Mouse (Mus musculus): ENCODE measurements around the gene Prkar2b. TPM values are rescaled to one million over a fixed set of nuclear protein-coding genes. Genes with fewer than 3 reads are reported as not detected.

The Prkar2b gene
- polyA plus RNA-seq, 1 experiment from 2014 or later: 16.2 TPM

DNA sequence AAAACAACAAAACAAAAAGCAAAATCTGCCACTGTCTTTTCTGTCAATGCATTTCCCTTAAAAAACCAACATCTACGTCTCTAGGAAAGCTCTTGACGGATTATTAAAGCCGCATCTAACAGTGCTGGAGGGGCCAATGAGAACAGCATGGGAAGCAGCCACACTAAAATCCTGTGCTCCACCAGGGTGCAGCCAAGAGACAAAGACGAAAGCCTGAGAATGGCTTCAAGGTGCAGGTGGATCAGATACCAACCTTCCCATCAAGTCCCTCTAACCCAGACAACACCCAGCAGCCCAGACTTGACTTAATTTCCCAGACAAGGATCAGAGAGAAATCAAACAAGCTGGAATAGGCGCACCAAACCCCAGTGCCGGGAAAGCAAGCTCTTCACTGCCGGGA is 84.6 kb downstream of the Prkar2b start:
- Histone ChIP-seq H3K9ac (no peak overlapping the region), H3K9me3 (no peaks in the 10 kb centered on the region), H3K27me3 (no peaks in the 10 kb centered on the region), H3K27ac (no peak overlapping the region), H3K4me1 (no peaks in the 10 kb centered on the region), H3K4me2 (no peak overlapping the region), H3K4me3 (no peak overlapping the region), H3K36me3 (no peaks in the 10 kb centered on the region)
- ATAC-seq (ENCODE audit: insufficient number of reproducible peaks, low FRiP score, low TSS enrichment, low read depth): no peak
- 41% methylated on average over 7 of the region's 7 CpGs for WGBS

DNA sequence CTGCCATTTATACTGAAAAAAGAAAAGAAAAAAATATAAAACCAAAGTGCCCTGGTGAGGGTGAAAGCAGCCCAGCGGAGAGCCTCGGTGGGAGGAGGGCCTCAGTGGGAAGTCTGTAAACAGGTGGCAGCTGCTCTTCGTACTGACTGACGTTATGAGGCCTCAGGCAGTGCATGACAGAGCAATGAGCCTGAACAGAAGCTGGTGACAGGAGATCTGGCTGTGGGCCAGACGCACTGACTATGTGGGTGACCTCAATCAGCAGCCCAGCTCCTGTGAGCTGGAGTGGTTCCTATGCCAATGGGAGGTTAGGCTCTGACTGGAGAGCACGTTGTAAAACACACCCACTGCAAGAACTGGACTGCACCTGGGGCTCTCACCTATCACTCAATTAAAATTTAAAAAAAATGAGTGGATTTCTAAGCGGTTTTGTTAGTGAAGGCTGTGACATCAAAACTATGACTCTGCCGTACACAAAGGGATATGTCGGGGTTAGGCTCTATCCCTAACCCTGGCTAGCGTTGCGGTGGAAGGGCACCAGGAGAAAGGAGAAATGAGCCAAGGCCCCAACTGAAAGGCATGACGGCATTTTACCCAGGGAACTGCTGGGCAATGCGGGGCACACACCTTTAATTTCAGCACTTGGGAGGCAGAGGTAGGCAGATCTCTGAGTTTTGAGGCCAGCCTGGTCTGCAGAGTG is 87.5 kb downstream of the Prkar2b start:
- Histone ChIP-seq H3K27ac (no peak overlapping the region), H3K4me2 (no peak overlapping the region), H3K4me3 (no peak overlapping the region), H3K4me1 (no peaks in the 10 kb centered on the region), H3K36me3 (no peaks in the 10 kb centered on the region), H3K9ac (no peak overlapping the region), H3K9me3 (no peaks in the 10 kb centered on the region), H3K27me3 (no peaks in the 10 kb centered on the region)
- WGBS: 53% methylated on average over 13 of the region's 13 CpGs
- peak; percentile 72; the same call in 1 of the 2 replicates for ATAC-seq (ENCODE audit: insufficient number of reproducible peaks, low FRiP score, low TSS enrichment, low read depth)

DNA sequence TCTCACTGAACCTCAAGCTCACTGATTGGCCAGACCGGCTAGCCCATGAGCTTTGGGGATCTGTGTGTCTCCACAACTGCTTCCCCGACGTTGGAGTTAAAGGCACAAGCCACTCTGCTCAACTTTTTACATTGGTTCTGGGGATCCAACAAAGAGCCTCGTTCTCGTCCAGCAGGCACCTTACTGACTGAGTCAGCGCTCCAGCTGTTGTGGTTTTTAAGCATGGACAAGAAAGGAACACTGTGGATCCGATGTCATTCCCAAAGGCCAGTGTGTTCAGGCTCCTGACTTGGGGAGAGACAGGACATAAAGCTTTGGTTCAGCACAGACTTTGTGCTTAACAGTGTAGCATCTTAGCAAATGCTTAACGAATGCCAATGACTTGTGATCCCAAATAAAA is 89.5 kb downstream of the Prkar2b start:
- Histone ChIP-seq H3K4me2 (no peak overlapping the region), H3K4me1 (no peaks in the 10 kb centered on the region), H3K4me3 (no peak overlapping the region), H3K9me3 (no peaks in the 10 kb centered on the region), H3K27me3 (no peaks in the 10 kb centered on the region), H3K9ac (no peak overlapping the region), H3K36me3 (no peaks in the 10 kb centered on the region), H3K27ac (no peak overlapping the region)
- ATAC-seq (ENCODE audit: insufficient number of reproducible peaks, low FRiP score, low TSS enrichment, low read depth): no peak
- WGBS: 80% methylated on average over 8 of the region's 8 CpGs

DNA sequence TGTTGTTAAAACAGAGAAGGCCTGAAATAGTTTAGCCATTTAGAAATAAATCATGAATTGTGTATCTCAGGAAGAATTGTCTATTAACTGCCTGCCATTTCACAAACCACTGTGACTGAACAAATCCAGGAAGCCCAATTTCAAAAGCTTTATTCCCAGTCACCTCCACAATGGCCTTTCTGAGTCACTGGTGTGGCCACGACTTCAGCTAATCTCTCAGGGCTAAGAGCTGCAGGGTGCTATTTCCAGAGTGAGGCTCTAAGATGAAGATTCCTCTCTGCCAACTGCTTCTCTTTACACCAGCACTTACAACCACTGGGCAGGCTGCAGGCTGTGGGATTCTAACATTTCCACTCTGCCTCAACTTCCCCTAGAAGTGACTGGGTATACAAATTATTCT is 92.0 kb downstream of the Prkar2b start:
- ATAC-seq (ENCODE audit: insufficient number of reproducible peaks, low FRiP score, low TSS enrichment, low read depth): no peak
- no peaks in the 10 kb centered on the region for H3K9me3 ChIP-seq
- no peaks in the 10 kb centered on the region for H3K4me1 ChIP-seq
- 38% methylated on average over 1 of the region's 1 CpGs for WGBS
- H3K36me3 ChIP-seq: no peaks in the 10 kb centered on the region
- H3K4me3 ChIP-seq: no peak overlapping the region
- no peak overlapping the region for H3K4me2 ChIP-seq
- no peak overlapping the region for H3K27ac ChIP-seq
- no peak overlapping the region for H3K9ac ChIP-seq
- no peaks in the 10 kb centered on the region for H3K27me3 ChIP-seq

DNA sequence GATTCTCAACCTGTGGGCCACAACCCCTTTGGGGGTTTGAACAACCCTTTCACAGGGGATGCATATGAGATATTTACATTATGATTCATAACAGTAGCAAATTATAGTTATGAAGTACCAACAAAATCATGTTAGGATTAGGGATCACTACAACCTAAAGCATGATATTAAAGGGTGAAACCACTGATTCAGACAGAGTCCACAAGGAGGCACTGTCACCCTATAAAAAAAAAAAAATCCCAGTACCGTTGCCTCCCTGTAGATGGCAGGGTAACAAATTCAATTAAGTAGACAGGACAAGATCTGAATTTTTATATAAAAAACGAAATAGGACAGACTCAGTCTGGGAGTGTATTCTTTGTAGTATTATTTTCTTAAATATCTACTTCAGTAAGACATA is 93.6 kb downstream of the Prkar2b start:
- no peak overlapping the region for H3K27ac ChIP-seq
- H3K9me3 ChIP-seq: no peaks in the 10 kb centered on the region
- no peaks in the 10 kb centered on the region for H3K36me3 ChIP-seq
- H3K9ac ChIP-seq: no peak overlapping the region
- H3K27me3 ChIP-seq: no peaks in the 10 kb centered on the region
- H3K4me1 ChIP-seq: no peaks in the 10 kb centered on the region
- H3K4me2 ChIP-seq: no peak overlapping the region
- no peak for ATAC-seq (ENCODE audit: insufficient number of reproducible peaks, low FRiP score, low TSS enrichment, low read depth)
- 6% methylated on average over 2 of the region's 2 CpGs for WGBS
- no peak overlapping the region for H3K4me3 ChIP-seq

DNA sequence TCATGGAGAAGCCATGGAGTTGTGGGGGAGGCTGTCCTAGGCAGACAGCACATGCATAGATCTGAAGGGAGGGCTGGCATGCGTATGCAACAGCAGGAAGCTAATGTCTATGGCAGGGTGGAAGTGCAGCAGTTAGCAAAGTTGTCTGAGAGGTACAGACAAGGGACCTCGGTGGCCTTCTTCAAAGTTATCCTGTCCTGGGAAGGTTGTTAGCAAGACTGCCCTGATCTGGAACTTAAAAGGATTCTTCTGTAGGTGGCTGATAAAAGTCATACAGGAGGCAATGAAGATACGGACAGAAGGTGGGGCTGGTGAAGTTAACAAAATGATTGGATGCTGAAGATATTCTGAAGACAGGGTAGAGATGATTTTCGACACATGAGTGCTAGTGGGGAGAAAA is 94.7 kb downstream of the Prkar2b start:
- Histone ChIP-seq H3K4me3 (no peak overlapping the region), H3K27ac (no peak overlapping the region), H3K36me3 (no peaks in the 10 kb centered on the region), H3K27me3 (no peaks in the 10 kb centered on the region), H3K9ac (no peak overlapping the region), H3K9me3 (no peaks in the 10 kb centered on the region), H3K4me2 (no peak overlapping the region), H3K4me1 (no peaks in the 10 kb centered on the region)
- 73% methylated on average over 4 of the region's 4 CpGs for WGBS
- ATAC-seq (ENCODE audit: insufficient number of reproducible peaks, low FRiP score, low TSS enrichment, low read depth): no peak

DNA sequence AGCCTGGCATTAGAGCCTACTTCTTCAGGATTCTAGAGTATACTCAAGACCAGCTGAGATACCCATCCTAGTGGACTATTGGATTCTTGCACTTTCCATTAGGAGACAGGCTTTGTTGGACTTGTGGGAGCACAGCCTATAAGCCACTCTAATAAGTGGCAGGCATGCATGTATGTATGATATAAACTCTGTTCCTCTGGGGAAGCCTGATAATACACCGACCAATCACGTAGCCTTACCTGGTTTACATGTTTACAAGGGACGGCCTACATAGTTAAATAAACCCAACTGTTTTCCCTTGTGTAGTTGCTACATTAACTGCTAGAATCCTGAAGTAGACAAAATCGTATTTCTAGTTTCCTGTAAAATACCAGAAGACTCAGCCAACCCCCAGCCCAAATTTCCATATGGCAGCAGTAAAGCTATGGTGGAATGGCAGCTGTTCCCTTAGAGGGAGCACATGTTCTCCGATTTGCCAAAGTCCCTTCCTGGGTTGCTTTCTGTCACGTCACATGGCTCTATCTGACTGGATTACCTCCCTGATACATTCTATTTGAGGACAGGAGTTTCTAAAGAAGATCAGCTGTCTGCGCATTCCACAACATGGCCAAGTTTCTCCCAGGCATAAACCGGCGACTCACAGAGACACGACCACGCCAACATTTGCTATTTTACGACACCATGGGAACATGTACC is 95.4 kb downstream of the Prkar2b start:
- Histone ChIP-seq H3K36me3 (no peaks in the 10 kb centered on the region), H3K27me3 (no peaks in the 10 kb centered on the region), H3K9ac (no peak overlapping the region), H3K4me3 (no peak overlapping the region), H3K4me1 (no peaks in the 10 kb centered on the region), H3K9me3 (no peaks in the 10 kb centered on the region), H3K4me2 (no peak overlapping the region), H3K27ac (0 out of 2 replicates have a peak overlapping the region, but pooled peaks have one; percentile 5)
- 56% methylated on average over 12 of the region's 12 CpGs for WGBS
- no peak for ATAC-seq (ENCODE audit: insufficient number of reproducible peaks, low FRiP score, low TSS enrichment, low read depth)

DNA sequence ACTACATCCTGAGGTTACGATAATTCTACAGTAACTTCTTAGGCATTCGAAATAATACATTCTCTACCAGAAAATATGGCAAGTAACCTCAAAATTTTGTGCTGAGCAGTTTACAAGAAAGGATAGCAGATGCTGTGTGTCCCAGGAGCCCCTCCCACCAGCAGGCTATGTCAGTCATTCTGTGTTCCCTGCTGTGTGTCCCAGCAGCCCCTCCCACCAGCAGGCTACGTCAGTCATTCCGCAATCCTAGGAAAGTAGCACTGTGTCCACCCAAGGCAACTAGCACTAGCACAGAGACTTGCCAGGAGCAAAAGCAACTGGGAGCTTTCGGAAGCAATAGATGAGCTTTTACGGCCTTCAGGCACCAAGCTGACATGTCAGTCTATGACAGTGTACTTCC is 97.0 kb downstream of the Prkar2b start:
- 80% methylated on average over 6 of the region's 6 CpGs for WGBS
- no peak for ATAC-seq (ENCODE audit: insufficient number of reproducible peaks, low FRiP score, low TSS enrichment, low read depth)
- no peak overlapping the region for H3K4me2 ChIP-seq

DNA sequence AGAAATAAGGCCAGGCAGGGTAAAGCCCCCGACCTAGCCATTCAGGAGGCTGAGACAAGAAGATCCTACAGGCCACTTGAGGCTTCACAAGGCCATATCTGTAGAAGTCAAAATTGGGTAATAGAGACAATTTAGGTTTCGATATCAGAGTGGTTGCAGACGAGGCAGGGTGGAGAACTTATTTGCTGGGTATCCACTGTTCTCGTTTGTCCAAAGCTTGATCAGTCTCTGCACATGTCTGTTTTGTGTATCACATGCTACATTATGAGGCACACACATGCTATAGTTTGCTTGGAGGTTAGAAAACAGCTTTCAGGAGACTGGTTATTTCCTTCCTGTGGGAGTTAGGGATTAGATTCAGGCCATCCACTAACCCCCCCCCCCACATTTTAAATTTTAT is 105.3 kb downstream of the Prkar2b start:
- H3K4me2 ChIP-seq: no peak overlapping the region
- no peaks in the 10 kb centered on the region for H3K27me3 ChIP-seq
- H3K9ac ChIP-seq: no peak overlapping the region
- 80% methylated on average over 4 of the region's 4 CpGs for WGBS
- no peaks in the 10 kb centered on the region for H3K4me1 ChIP-seq
- H3K9me3 ChIP-seq: no peaks in the 10 kb centered on the region
- no peak for ATAC-seq (ENCODE audit: insufficient number of reproducible peaks, low FRiP score, low TSS enrichment, low read depth)
- H3K27ac ChIP-seq: no peak overlapping the region
- no peaks in the 10 kb centered on the region for H3K36me3 ChIP-seq
- H3K4me3 ChIP-seq: no peak overlapping the region

More for the DNA sequence above, 97.0 kb downstream of the Prkar2b start:
- Histone ChIP-seq H3K9me3 (no peaks in the 10 kb centered on the region), H3K36me3 (no peaks in the 10 kb centered on the region), H3K9ac (no peak overlapping the region), H3K27me3 (no peaks in the 10 kb centered on the region), H3K4me3 (no peak overlapping the region), H3K4me1 (no peaks in the 10 kb centered on the region), H3K27ac (no peak overlapping the region)

DNA sequence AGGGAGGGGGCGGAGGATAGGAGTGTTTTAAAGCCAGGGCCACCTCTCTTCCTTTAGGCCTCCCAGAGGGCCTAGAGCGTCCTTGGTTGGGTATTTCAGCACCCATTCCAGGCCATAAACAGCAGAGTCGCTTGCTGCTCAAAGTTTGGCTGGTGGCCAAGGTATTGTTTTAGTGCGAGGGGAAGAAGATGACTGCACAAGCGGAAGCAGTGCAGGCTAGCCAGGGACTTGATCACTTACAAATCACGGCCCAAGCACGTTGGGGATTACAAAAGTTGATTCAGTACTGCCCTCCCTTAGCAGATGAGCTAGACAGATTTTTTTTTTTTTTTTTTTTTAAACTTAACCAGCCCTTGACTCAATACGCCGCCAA is 110.5 kb downstream of the Prkar2b start:
- Histone ChIP-seq H3K36me3 (no peaks in the 10 kb centered on the region), H3K4me3 (peak overlapping the region; percentile 54), H3K4me2 (peak overlapping the region; percentile 78), H3K9me3 (no peaks in the 10 kb centered on the region), H3K27me3 (no peaks in the 10 kb centered on the region), H3K9ac (peak overlapping the region; percentile 47), H3K27ac (peak overlapping the region; percentile 82), H3K4me1 (no peaks in the 10 kb centered on the region)
- WGBS: 5% methylated on average over 9 of the region's 9 CpGs
- ATAC-seq (ENCODE audit: insufficient number of reproducible peaks, low FRiP score, low TSS enrichment, low read depth): no peak; the same call in 1 of the 2 replicates

DNA sequence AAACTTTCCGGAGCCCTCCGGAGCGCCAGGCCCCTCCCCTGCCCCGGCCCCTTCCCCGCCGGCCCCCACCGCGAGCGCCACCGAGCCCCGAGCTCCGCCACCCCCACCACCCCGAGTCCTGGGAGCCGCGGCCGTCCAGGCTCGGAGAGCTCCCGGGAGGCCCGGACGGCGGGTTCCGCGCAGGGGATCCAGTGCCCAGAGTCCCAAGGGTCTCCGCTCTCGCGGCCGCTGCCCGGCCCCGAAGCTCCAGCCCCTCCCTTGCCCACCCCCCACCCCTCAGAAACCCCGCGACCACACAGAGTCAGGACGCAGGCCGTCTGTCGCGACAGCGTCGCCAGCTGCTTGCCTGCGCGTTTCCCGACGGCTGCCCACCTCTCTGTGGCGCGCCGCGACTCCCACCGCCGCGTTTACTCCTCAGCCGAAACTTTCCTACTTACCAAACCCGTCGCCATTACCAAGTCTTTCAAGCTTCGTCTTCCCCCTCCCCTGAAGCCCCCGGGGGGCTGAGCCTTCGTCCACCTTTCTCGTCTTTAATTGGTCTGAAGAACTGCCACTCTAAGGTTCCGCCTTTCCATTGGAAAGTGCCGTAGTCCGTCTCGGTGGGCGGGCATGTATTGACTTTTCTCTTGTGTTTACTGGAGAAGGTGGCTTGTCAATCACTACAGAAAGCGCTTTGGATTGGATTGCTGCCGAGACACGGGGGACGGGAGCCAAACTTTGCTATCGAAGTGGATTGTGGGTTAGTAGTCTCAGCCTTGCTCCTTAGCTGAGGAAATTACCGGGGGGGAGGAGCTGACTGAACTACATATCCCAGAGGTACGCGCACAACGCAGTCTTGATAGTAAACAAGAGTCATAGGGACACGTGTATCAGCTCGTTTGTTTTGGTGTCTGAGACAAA is 111.1 kb downstream of the Prkar2b start, which contains the start of gene Hbp1:
Gene Hbp1 (minus strand): TSS at position 777 of the 900 bp plus-strand sequence.
- H3K27me3 ChIP-seq: no peaks in the 10 kb centered on the region
- H3K9me3 ChIP-seq: no peaks in the 10 kb centered on the region
- peak within 1 kb of the TSS; percentile 78 for H3K4me2 ChIP-seq
- H3K4me3 ChIP-seq: peak within 1 kb of the TSS; percentile 84
- peak within 1 kb of the TSS; percentile 82 for H3K9ac ChIP-seq
- peak within 1 kb of the TSS; percentile 99 for H3K27ac ChIP-seq
- H3K36me3 ChIP-seq: no peaks in the 10 kb centered on the region
- no peaks in the 10 kb centered on the region for H3K4me1 ChIP-seq
- under 1% methylated on average over 50 of the region's 71 CpGs for WGBS
- ATAC-seq (ENCODE audit: insufficient number of reproducible peaks, low FRiP score, low TSS enrichment, low read depth): peak; percentile 98

Data from limb, embryonic 15.5 days (tissue).